Mouse (Mus musculus): ENCODE data around the gene Pcna.
"Not testable (repeated sequence)": the region's sequence is repeated elsewhere in the genome, so short reads cannot be mapped to it uniquely, and the experiment has no call there.

Gene Pcna

DNA sequence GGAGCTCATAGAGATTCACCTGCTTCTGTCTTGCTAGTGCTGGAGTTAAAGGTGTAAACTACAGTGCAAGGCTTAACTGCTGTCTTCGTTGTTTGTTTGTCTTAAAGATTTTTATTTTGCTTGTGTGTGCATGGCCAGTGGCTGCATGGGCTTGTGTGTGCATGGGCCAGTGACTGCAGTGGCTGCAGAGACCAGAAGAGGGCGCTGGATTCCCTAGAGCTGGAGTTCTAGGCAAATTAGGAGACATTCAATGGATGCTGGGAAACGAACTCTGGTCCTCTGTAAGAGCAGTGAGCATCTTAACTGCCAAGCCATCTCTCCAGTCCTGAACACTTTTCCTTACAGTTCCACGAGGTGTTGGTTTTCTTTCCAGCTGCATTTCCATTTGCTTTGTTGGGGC is 22.4 kb upstream of the Pcna start:
- no peak for DNase-seq

GRCm38 (mm10) chr2:132272694-132273389 is 19.7 kb upstream of the Pcna start:
- DNase-seq = no peak

- DNase-seq = no peak
These were observed 17.3 kb upstream of the Pcna start for GRCm38 (mm10) chr2:132270331-132270951.

GRCm38 (mm10) chr2:132269217-132269616 is 16.1 kb upstream of the Pcna start:
- DNase-seq = no peak

GRCm38 (mm10) chr2:132266086-132266485 is 13.0 kb upstream of the Pcna start:
- DNase-seq = no peak

GRCm38 (mm10) chr2:132265196-132265595 is 12.1 kb upstream of the Pcna start:
- no peak for DNase-seq

DNA sequence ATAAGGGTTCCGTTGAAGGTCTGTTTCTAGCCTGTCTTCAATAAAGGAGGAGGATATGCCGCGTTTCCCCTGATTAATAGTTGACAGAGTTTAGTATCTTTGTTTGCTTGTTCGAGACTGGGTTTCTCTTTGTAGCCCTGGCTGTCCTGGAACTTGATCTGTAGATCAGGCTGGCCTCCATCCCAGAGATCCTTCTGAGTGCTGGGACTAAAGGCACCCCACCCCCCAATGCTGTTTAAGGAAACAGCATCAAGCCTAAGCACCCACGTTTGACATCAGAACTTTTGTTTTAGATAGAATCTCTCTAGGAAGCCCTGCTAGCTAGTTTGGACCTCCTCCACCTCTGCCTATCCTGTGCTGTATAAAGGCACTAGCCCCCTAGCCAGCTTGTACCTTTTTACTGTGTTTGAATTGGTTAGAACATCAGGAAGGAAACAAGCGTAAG is 11.2 kb upstream of the Pcna start:
- no peak for DNase-seq

- DNase-seq = peak; percentile 19
These were observed 10.5 kb upstream of the Pcna start for GRCm38 (mm10) chr2:132263421-132264265.

DNA sequence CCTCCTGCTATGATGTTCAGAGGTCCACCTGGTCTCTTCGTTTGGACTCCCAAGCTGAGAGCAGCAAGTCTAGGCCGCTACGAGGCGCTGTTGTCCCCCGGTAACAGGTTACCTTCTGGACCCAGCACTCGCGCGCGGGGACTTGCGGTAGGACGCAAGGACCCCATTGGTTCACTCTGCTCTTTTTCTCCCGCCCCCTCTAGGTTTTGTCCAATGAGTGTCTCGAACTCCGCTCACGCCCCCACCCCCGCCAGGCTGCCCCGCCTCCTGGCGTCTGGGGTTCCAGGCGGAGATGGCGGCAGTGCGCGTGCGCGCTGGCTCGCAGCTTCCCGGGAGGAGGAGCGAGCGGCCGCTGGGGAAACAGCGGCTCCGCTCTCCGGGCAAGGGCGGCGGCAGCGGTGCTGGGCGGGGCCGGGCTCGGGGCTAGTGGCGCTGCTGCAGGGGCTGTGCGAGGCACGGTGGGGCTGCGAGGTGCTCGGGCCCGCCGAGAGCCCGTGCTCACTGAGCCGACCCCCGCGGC is 9.8 kb upstream of the Pcna start, which contains the start of gene Cds2:
TSS of gene Cds2 (plus strand) at position 270 of the 520 bp plus-strand sequence.
- peak; percentile 99 for DNase-seq

DNA sequence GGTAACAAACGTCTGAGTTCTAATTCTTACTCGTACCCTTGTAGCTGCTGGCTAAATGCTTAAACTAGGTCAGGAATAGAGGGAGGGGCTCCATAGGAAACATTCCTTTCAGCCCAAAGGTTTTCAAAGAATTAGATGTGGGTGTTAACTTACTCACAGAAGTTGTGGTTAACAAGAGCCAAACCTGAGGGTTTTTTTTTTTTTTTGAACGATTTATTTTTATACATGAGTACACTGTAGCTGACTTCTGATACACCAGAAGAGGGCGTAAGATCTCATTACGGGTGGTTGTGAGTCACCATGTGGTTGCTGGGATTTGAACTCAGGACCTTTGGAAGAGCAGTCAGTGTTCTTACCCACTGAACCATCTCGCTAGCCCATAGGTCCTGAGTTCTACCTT is 9.1 kb upstream of the Pcna start:
- DNase-seq = no peak

DNA sequence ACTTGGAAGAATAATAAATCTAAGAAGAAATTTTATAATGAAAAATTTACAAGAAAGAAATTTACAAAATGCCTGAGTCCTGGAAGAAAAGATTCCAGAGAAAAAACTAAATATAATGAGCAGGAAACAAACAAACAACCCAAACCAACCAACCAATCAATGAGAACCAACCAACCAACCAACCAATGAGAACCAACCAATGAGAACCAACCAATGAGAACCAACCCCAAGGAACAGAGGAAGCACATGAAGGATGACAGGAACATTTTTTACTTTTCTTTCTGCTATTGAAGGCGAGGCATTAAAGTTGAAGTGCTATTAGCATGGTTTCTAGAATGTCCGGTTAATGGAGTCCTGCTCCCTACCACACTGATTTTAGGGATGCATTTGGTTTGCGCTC is 7.5 kb upstream of the Pcna start:
- no peak for DNase-seq

DNA sequence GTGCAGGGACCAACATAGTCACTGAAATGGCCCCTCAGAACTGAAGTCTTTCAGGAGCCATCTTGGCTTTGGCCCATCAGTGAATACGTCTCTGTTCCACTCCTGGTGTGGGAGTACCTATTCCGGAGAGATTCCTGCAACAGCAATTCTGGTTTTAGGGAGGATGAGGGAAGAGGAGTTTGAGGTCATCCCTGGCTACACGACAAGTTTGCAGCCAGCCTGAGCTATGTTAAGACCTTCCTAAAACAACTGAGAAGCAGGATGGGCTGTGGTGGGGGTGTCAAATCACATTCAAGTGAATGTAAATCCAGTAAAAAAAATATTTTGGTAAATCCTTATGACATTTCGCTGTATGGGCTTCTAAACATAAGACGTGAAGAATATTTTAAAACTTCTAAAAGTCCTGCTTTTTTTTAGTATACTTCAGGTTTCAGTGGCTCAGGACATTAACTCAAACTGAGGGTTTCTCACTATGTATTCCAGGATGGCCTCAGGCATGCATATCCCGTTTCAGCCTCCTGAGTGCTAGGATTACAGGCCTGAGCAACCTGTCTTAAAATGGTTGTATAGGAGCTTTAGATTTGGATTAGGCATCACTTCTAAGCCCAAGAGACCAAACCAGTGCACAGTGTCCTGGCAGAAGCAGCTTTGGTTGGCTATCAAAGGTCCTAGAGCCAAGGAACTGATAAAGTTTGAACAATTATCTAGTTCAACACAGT is 4.4 kb upstream of the Pcna start:
- DNase-seq = no peak

DNA sequence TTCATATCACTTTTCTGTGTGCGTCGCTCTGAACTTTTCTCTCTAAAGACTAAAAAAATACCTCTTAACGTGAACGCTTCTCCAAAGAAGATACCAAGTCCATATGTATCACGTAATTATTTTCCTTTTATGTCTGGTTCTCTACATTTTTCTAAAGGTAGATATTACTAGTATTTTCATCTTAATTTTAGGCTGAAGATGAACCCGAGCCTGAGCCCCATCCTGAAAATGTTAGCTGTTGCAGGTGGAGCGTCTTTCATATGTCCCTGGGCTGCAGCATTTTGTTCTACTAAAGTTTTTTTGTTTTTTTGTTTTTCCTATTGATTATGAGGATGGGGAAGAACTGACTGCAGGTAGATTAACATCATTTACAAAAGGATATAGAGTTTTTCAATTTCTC is 489 bp upstream of the Pcna start:
- DNase-seq = no peak

DNA sequence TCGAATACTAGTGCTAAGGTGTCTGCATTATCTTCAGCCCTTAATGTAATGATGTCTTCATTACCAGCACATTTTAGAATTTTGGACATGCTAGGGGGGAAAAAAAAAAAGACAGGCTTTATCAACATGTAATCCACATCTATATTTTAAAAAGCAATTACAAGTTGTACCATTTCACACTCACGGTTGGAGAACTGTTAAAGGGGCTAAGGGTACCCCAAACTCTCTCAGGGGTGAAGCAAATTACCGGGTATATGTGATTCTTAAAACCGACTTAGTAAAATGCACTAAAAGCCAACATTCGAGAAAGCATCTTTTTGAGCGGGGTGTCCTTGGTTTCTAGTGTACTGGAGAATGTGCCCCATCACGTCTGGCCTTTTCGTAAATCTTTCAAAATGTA is 1.2 kb downstream of the Pcna start:
- DNase-seq = no peak

DNA sequence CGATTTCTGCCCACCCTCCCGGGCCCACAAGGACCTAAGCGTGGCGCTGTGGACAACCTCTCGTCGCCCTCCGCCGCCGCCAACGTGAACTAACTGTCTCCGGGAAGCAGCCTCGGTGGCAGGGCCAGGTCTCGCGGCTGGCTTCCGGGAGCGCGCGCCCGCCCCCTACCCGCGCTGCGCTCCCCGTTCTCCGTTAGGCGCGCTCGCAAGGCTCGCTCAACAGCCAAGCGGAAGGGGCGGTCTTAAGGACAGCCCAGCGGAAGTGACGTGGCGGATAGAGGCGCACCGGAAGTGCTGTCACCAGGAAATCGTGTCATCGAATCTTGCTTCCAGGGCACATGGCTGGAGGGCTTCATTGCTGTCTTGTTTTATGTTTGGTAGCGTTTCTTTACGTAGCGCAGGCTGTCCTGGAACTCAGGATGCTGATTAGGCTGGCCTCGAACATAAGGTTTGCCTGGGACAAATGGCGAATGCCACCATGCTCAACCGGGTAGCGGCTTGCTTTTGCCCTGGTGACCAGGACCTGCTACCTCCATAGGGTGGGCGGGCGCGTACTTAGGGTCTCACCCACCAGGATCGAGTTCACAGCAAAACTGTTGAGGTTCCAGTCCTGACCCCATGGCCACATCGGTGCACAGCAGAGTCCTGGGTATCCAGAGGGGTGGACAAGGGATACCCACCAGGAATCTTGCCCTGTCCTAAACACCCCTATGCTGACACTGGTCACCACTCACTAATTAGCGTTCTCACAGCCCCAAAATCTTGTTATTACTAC is 5.4 kb downstream of the Pcna start, which contains the start of gene Tmem230:
TSS of gene Tmem230 (minus strand) at position 269 of the 775 bp plus-strand sequence.
- peak; percentile 89 for DNase-seq

DNA sequence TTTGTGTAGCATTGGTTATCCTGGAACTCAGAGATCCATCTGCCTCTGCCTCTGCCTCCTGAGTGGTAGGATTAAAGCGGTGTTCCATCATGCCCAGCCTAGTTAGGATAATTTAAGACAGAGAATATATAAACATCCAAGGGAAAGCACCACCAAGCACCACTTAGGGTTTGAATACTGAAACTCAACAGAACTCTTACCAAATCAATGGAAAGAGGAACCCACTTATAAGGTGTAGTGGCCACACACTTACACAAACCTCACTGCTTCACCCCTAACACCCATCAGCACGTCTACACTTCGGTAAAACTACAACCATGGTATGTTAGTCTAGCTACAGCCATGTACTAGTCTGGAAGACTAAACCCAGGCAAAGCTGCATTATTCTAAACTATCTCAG is 9.7 kb downstream of the Pcna start:
- no peak for DNase-seq

DNA sequence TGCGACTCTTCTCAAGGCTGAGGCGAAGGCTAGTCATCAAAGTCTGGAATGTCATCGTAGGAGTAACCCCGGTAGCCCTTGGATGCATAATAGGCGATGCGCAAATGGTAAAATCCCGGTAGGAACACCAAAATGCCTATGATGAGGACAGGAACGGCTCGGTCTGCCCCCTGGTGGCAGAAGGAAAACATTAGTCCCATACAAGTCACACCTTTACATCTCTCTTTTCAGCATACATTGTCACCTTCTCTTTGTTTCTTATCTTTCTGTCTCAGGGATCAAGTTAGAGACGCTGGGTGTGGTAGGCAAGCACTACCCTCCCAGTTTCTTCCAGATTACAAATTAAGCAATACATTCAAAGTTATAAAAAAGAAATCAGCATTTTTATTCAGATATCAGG is 12.7 kb downstream of the Pcna start:
- DNase-seq = peak; percentile 84

GRCm38 (mm10) chr2:132239434-132239833 is 13.7 kb downstream of the Pcna start:
- DNase-seq = not testable (repeated sequence)

GRCm38 (mm10) chr2:132235975-132236374 is 17.1 kb downstream of the Pcna start:
- DNase-seq = no peak

DNA sequence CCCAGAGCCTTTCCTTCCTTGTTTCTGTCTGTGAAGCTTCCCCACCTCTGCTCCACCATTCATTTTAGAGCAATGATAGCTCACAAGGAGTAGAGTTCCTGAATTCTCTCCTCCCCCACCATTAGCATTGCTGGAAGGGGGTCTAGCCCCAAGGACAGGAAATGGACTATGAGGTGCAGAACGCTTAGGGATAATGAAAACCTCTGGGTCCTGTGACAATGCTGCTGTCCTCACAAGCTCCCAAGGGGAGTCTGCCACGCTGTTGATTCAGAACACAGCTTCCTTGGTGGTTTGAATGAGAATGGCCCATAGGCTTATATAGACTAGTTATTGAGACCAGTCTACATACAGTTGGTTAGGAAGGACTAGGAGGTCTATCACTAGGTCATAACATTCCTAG is 17.8 kb downstream of the Pcna start:
- no peak for DNase-seq

GRCm38 (mm10) chr2:132233985-132234765 is 18.9 kb downstream of the Pcna start:
- DNase-seq = no peak

All from right cerebral cortex, postnatal 4 days (tissue).